Mouse (Mus musculus): ENCODE measurements at regions not wholly inside any gene's neighbourhood (a gene's known extent, or its start where the extent isn't known, plus 50 kb on each side); places are given as distances from the start of the nearest gene placed in this dataset.

GRCm38 (mm10) chr17:84849031-84849405 is 58.4 kb upstream of the Lrpprc start:
- TF ChIP-seq CTCF (IDR thresholded peaks at IDR 0.05; ENCODE audit: control insufficient read depth, insufficient read depth, low read length) (no peak), POLR2A (IDR thresholded peaks at IDR 0.05; ENCODE audit: borderline replicate concordance, control insufficient read depth, low read depth, low read length) (no peak)
